Mouse (Mus musculus) lung, adult 2 months (tissue): ENCODE data around the gene Uhrf1bp1. TPM values are rescaled to one million over a fixed set of nuclear protein-coding genes. Genes with fewer than 3 reads are reported as not detected.

ENCODE experiments used
- DNase-seq: peaks from one replicate; pipeline ENCODE4 v3.0.0; 2022
- H3K4me1 ChIP-seq: fragments of 200-500 bp; 2 replicates; pipeline ENCODE4 v1.6.1; 2011; ENCODE audit warnings: low read length; ENCODE audit not compliant: control insufficient read depth, insufficient read depth
- H3K4me3 ChIP-seq: fragments of 200-500 bp; replicated peaks from 2 replicates; pipeline ENCODE3; 2011; ENCODE audit warnings: low read depth, mild to moderate bottlenecking, control low read depth, low read length; ENCODE audit errors: extremely low read depth
- CTCF ChIP-seq: fragments of 200-500 bp; IDR thresholded peaks from 2 replicates; pipeline ENCODE4 v1.5.1; 2011; ENCODE audit warnings: mild to moderate bottlenecking, low read length, control low read depth; ENCODE audit not compliant: insufficient read depth
- POLR2A ChIP-seq: fragments of 200-500 bp; IDR thresholded peaks from 2 replicates; pipeline ENCODE4 v1.6.1; 2011; ENCODE audit warnings: low read depth, mild to moderate bottlenecking, control low read depth, low read length, borderline replicate concordance; ENCODE audit errors: extremely low read depth
- WGBS: fragments of 180-500 bp; shearing (Covaris S2); methylation state at CpG from one replicate; pipeline ENCODE4 v1.1.7; 2018; 5-methylcytosine and 5-hydroxymethylcytosine counted together
- polyA plus RNA-seq: library from polyadenylated mRNA; depleted of rRNA; stranded (reverse); fragments of >200 nt; gene quantifications from 2 replicates; pipeline ENCODE4 v1.2.3, GENCODE M21; 2012; rRNA removed

The Uhrf1bp1 gene
- polyA plus RNA-seq, 1 experiment, result 8.4 TPM

DNA sequence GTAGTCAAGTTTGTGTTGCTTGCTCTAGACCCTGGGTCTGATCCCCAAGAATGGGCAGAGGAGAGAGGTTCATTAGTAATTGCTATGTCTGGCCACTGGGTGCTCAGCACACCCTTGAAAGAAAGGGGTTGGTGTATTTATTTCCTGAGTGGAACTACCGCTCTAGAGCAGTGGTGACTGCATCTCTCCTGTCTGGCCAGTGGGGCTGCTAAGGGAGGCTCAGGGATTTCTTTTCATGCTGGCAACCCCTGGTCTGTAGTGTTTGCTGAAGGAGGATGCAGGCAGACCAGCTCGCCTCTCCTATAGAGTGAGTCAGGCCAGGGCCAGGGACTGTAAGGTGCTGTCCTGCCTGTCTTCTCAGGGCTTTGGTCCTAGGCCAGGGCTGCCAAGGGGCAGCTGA lies 90.9 kb downstream of the Uhrf1bp1 start:
- WGBS, result 47% methylated on average over 2 of the region's 2 CpGs
- Histone ChIP-seq H3K4me3 (no peak overlapping the region), H3K4me1 (peaks cover 29% of the 10 kb centered on the region)
- no peak for DNase-seq
- TF ChIP-seq POLR2A (no peak), CTCF (no peak)

Other genes with a start within 250 kb of the Uhrf1bp1 start
- 60.4 and 62.8 TPM in 2 replicates for gene Nudt3, start 232.9 kb upstream of the Uhrf1bp1 start, polyA plus RNA-seq
- gene RPS10-NUDT3, start 221.2 kb upstream of the Uhrf1bp1 start, polyA plus RNA-seq, result not detected in 2 replicates
- gene Rps10, start 219.8 kb upstream of the Uhrf1bp1 start, polyA plus RNA-seq, result 803 and 904 TPM in 2 replicates
- 0.65 and 1.0 TPM in 2 replicates for gene Pacsin1, start 200.9 kb upstream of the Uhrf1bp1 start, polyA plus RNA-seq
- 4.4 and 6.9 TPM in 2 replicates for gene Spdef, start 127.5 kb upstream of the Uhrf1bp1 start, polyA plus RNA-seq
- 95.1 and 131 TPM in 2 replicates for gene D17Wsu92e, start 35.8 kb upstream of the Uhrf1bp1 start, polyA plus RNA-seq
- gene Snrpc, start 18.3 kb upstream of the Uhrf1bp1 start, polyA plus RNA-seq, result 81.0 and 90.0 TPM in 2 replicates
- 89.4 and 97.9 TPM in 2 replicates for gene Anks1, start 52.9 kb downstream of the Uhrf1bp1 start, polyA plus RNA-seq
- gene Taf11, start 53.4 kb downstream of the Uhrf1bp1 start, polyA plus RNA-seq, result 8.3 and 11.5 TPM in 2 replicates
- gene Tcp11, start 224.2 kb downstream of the Uhrf1bp1 start, polyA plus RNA-seq, result 13.4 and 16.9 TPM in 2 replicates